Mouse (Mus musculus): Measurements from ENCODE around the gene Eif4g3. TPM values are rescaled to one million over a fixed set of nuclear protein-coding genes. Genes with fewer than 3 reads are reported as not detected.

Gene Eif4g3
- total and polyA plus RNA-seq, 2 experiments from 2014 or later: 36.5 to 55.9 TPM

DNA sequence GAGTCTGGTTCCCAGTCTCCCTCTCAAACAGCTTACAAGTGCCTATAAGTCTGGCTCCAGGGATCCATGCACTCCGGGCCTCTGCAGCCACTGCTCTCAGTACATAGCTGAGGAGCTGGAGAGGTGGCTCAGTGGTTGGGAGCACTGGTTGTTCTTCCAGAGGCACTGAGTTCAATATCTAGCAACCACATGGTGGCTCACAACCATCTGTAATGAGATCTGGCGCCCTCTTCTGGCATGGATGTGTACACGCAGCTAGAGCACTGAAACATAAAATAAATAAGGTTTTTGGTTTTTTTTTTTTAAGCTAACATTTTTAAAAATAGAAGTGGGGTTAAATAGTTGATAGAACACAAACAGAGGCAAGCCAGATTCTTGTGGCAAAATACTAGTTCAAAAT is 161.2 kb downstream of the Eif4g3 start:
- 51% methylated on average over 3 of the region's 3 CpGs for WGBS
- H3K4me3 ChIP-seq (ENCODE audit: low read length): no peak overlapping the region
- ATAC-seq (no peak), DNase-seq (ENCODE audit: low spot score) (peak; percentile 54)
- H3K27ac ChIP-seq: no peak overlapping the region
- H3K36me3 ChIP-seq (ENCODE audit: insufficient read depth, low read length): peaks cover 41% of the 10 kb centered on the region
- H3K4me1 ChIP-seq (ENCODE audit: insufficient read depth, low read length): no peaks in the 10 kb centered on the region; the same call in 1 of the 2 replicates
- peak; percentile 67 for TF ChIP-seq CTCF (IDR thresholded peaks at IDR 0.05; ENCODE audit: low read depth)
- no peak overlapping the region for H3K9ac ChIP-seq (replicated peaks; ENCODE audit: low read length)
- H3K4me2 ChIP-seq (ENCODE audit: low read depth, low read length): no peak overlapping the region
- no peaks in the 10 kb centered on the region for H3K27me3 ChIP-seq (ENCODE audit: insufficient read depth, low read length)
- no peaks in the 10 kb centered on the region for H3K9me3 ChIP-seq (ENCODE audit: low read length)

DNA sequence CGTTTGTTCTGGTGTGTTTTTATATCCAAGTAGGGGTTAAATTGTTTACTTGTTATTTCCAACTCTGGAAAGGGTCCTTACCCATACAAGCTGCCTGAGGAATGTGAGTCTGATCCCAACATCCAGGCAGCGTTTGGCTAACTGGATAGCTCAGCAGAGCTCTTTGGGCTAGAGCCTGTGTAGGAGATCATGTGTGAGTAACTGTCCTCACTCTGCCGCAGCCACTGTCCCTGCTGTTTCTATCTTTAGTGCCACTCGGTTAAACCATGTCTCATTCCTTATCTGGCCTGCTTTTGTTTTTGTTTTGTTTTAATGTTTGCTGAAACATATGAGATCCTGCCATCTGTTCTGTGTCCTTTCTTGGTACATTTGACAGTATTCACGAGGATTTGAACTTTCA is 168.1 kb downstream of the Eif4g3 start:
- ATAC-seq: no peak
- 76% methylated on average over 5 of the region's 5 CpGs for WGBS

DNA sequence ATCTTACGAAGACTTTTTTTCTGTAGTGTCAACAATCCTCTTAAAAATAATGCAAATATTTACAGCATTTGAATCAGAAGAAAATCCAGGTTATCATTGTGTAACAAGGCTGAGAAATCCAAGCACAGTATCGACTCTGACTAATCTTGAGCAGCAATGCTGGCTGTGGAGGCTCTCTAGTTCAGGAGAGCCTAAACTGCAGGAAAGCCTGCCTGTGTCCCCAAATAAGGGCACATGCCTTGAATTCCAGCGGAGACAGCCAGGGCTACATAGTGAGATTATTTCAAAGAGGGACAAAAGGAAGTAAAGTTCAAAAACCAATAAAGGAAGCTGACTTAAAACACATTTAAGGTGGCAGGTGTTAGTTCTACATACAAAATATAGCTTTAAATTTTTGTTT is 168.7 kb downstream of the Eif4g3 start:
- H3K9ac ChIP-seq (replicated peaks; ENCODE audit: low read length): no peak overlapping the region
- ATAC-seq (no peak), DNase-seq (ENCODE audit: low spot score) (no peak)
- H3K4me3 ChIP-seq (ENCODE audit: low read length): no peak overlapping the region
- H3K4me2 ChIP-seq (ENCODE audit: low read depth, low read length): no peak overlapping the region
- no peaks in the 10 kb centered on the region for H3K9me3 ChIP-seq (ENCODE audit: low read length)
- no peaks in the 10 kb centered on the region; the same call in 1 of the 2 replicates for H3K4me1 ChIP-seq (ENCODE audit: insufficient read depth, low read length)
- 78% methylated on average over 3 of the region's 3 CpGs for WGBS
- no peak overlapping the region for H3K27ac ChIP-seq
- no peaks in the 10 kb centered on the region for H3K27me3 ChIP-seq (ENCODE audit: insufficient read depth, low read length)
- peaks cover 33% of the 10 kb centered on the region for H3K36me3 ChIP-seq (ENCODE audit: insufficient read depth, low read length)
- no peak for TF ChIP-seq CTCF (IDR thresholded peaks at IDR 0.05; ENCODE audit: low read depth)

More for the DNA sequence above, 168.1 kb downstream of the Eif4g3 start:
- peaks cover 27% of the 10 kb centered on the region for H3K36me3 ChIP-seq (ENCODE audit: insufficient read depth, low read length)
- no peak overlapping the region for H3K9ac ChIP-seq (replicated peaks; ENCODE audit: low read length)
- no peaks in the 10 kb centered on the region for H3K27me3 ChIP-seq (ENCODE audit: insufficient read depth, low read length)
- H3K27ac ChIP-seq: no peak overlapping the region
- H3K4me3 ChIP-seq (ENCODE audit: low read length): no peak overlapping the region
- H3K9me3 ChIP-seq (ENCODE audit: low read length): no peaks in the 10 kb centered on the region
- H3K4me1 ChIP-seq (ENCODE audit: insufficient read depth, low read length): no peaks in the 10 kb centered on the region; the same call in 1 of the 2 replicates
- TF ChIP-seq CTCF (IDR thresholded peaks at IDR 0.05; ENCODE audit: low read depth): no peak
- DNase-seq (ENCODE audit: low spot score): no peak
- H3K4me2 ChIP-seq (ENCODE audit: low read depth, low read length): no peak overlapping the region

DNA sequence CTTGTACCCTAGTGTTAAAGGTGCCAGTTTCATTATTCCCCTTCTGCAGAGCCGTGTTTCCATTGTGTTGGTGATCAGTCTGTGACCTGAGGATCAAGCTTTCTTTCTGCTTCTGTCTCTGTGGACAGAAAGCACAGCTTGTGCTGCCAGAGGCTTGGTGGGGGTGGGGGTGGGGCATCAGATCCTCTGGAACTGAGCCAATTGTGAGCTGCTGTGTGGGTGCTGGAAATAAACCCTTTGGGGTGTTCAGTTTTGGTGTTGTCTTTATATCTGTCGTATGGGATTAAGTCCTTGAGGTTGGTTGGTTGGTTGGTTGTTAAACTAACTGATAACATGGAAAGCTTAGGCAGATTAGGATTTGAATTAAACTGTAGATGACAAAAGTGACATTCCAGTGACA is 171.0 kb downstream of the Eif4g3 start:
- Histone ChIP-seq H3K4me3 (ENCODE audit: low read length) (no peak overlapping the region), H3K9ac (replicated peaks; ENCODE audit: low read length) (no peak overlapping the region), H3K36me3 (ENCODE audit: insufficient read depth, low read length) (peaks cover 38% of the 10 kb centered on the region), H3K4me1 (ENCODE audit: insufficient read depth, low read length) (no peaks in the 10 kb centered on the region; the same call in 1 of the 2 replicates), H3K27ac (no peak overlapping the region), H3K4me2 (ENCODE audit: low read depth, low read length) (no peak overlapping the region), H3K27me3 (ENCODE audit: insufficient read depth, low read length) (no peaks in the 10 kb centered on the region), H3K9me3 (ENCODE audit: low read length) (no peaks in the 10 kb centered on the region)
- DNase-seq (ENCODE audit: low spot score): no peak
- ATAC-seq: no peak
- TF ChIP-seq CTCF (IDR thresholded peaks at IDR 0.05; ENCODE audit: low read depth): no peak
- 42% methylated on average over 2 of the region's 2 CpGs for WGBS

DNA sequence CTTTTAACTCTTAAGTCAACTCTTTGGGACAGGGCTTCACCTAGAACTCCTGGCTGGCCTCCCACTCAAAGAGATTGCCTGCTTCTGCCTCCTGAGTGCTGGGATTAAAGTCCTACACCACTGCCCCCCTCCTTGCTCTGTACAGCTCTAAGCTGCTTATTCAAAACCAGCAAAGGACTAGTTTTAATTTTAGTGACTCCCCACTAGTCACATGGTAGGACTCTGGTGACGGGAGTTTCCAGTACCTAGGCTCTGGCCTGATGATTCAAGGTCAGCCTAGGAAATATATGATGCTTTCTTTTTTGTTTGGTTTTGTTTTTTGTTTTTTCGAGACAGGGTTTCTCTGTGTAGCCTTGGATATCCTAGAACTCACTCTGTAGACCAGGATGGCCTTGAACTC is 172.0 kb downstream of the Eif4g3 start:
- TF ChIP-seq CTCF (IDR thresholded peaks at IDR 0.05; ENCODE audit: low read depth): no peak
- Histone ChIP-seq H3K27ac (no peak overlapping the region), H3K4me3 (ENCODE audit: low read length) (no peak overlapping the region), H3K9ac (replicated peaks; ENCODE audit: low read length) (no peak overlapping the region), H3K36me3 (ENCODE audit: insufficient read depth, low read length) (peaks cover 35% of the 10 kb centered on the region), H3K27me3 (ENCODE audit: insufficient read depth, low read length) (no peaks in the 10 kb centered on the region), H3K9me3 (ENCODE audit: low read length) (no peaks in the 10 kb centered on the region), H3K4me2 (ENCODE audit: low read depth, low read length) (no peak overlapping the region), H3K4me1 (ENCODE audit: insufficient read depth, low read length) (no peaks in the 10 kb centered on the region)
- ATAC-seq (no peak), DNase-seq (ENCODE audit: low spot score) (no peak)
- 94% methylated on average over 2 of the region's 2 CpGs for WGBS

DNA sequence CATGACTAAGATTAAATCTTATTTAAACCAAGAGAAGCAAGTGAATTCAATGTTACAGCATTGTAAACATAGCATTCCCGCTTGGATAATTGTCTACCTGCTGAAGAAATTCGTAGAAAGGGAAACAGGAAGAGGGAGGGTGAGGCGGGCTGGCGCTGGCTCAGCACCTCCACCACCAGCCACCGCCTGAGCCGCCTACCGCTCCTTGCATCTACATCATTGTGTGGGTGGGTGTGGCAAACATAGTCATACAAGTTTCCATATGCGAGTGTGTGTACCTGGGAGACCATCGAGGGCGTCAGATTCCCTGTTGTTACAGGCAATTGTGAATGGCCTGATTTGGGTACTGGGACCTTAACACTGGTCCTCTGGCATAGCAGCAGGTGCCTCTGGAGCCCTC is 173.7 kb downstream of the Eif4g3 start:
- no peak for ATAC-seq

DNA sequence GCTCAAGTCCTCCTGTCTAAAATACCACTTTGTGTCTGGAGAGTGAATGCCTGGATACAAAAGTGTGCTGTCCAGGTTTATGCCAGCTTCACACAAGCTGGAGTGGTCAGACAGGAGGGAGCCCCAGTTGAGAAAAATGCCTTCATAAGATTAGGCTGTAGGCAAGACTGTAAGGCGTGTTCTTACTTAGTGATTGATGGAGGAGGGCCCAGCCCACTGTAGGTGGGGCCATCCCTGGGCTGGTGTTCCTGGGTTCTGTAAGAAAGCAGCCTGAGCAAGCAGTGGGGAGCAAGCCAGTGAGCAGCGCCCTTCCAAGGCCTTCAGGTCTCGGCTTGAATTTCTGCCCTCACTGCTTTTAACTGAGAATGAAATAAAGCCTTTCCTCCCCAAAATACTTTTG is 175.3 kb downstream of the Eif4g3 start:
- Histone ChIP-seq H3K9ac (replicated peaks; ENCODE audit: low read length) (no peak overlapping the region), H3K4me3 (ENCODE audit: low read length) (no peak overlapping the region), H3K9me3 (ENCODE audit: low read length) (no peaks in the 10 kb centered on the region), H3K27ac (no peak overlapping the region), H3K4me1 (ENCODE audit: insufficient read depth, low read length) (no peaks in the 10 kb centered on the region), H3K36me3 (ENCODE audit: insufficient read depth, low read length) (peaks cover 53% of the 10 kb centered on the region), H3K27me3 (ENCODE audit: insufficient read depth, low read length) (no peaks in the 10 kb centered on the region), H3K4me2 (ENCODE audit: low read depth, low read length) (no peak overlapping the region)
- TF ChIP-seq CTCF (IDR thresholded peaks at IDR 0.05; ENCODE audit: low read depth): no peak
- no peak for ATAC-seq
- WGBS: 77% methylated on average over 3 of the region's 3 CpGs
- DNase-seq (ENCODE audit: low spot score): no peak

More for the DNA sequence above, 173.7 kb downstream of the Eif4g3 start:
- Histone ChIP-seq H3K4me2 (ENCODE audit: low read depth, low read length) (no peak overlapping the region), H3K9ac (replicated peaks; ENCODE audit: low read length) (no peak overlapping the region), H3K9me3 (ENCODE audit: low read length) (no peaks in the 10 kb centered on the region), H3K4me3 (ENCODE audit: low read length) (no peak overlapping the region), H3K36me3 (ENCODE audit: insufficient read depth, low read length) (peaks cover 41% of the 10 kb centered on the region), H3K4me1 (ENCODE audit: insufficient read depth, low read length) (no peaks in the 10 kb centered on the region), H3K27me3 (ENCODE audit: insufficient read depth, low read length) (no peaks in the 10 kb centered on the region), H3K27ac (no peak overlapping the region)
- DNase-seq (ENCODE audit: low spot score): no peak
- WGBS: 91% methylated on average over 10 of the region's 10 CpGs
- no peak for TF ChIP-seq CTCF (IDR thresholded peaks at IDR 0.05; ENCODE audit: low read depth)

Measured in hindbrain, postnatal 0 days (tissue).